Mouse (Mus musculus) monocyte, adult 5-6 weeks (primary cell): ENCODE data around the gene Pbld2. TPM values are rescaled to one million over a fixed set of nuclear protein-coding genes. Genes with fewer than 3 reads are reported as not detected.
"Not testable (repeated sequence)": the region's sequence is repeated elsewhere in the genome, so short reads cannot be mapped to it uniquely, and the experiment has no call there.

Experiments used
- ATAC-seq: fragments of 153-309, 156-312 bp; replicated peaks from 2 replicates; pipeline ENCODE4 v1.8.0; 2017; ENCODE audit warnings: mild to moderate bottlenecking; ENCODE audit not compliant: low TSS enrichment, insufficient number of reproducible peaks, severe bottlenecking, poor library complexity, low FRiP score
- total RNA-seq: library from RNA; stranded (forward); fragments of 200-1000, 200-491, 200-594 nt; gene quantifications from 3 replicates; pipeline ENCODE4 v1.2.3, GENCODE M21; 2017

The Pbld2 gene
- total RNA-seq, 1 experiment from 2014 or later, result not detected

DNA sequence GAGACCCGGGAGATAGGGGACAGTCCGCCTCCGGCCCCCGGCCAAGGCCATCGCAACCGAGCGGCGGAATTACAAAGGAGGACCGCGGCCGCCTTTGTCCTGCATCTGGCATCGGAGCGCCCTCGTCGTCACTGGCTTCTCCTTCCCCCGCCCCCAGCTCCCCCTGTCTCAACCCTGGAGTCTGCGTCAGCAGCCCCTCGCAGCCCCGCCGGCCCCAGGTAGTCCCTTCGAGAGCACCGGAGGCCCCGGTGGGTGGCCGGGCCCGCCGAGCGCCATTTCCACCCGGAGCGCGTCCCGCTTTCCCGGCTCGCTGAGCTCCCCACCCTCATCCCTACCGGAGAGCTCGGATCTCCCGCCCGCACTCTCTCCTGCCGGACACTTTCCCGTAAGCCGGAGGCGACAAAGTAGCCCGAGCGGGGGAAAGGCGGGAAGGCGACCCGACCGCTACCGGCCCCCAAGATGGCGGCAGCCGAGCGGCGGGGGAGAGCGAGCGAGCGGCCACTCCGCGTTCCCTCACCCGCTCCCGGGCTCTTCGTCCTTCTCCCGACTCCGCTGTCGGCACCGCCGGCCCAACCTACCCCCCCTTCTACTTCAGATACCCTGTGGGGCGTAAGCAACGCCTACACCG, 880 bp upstream of the Pbld2 start:
- ATAC-seq, result no peak; the same call in none of the 2 replicates

DNA sequence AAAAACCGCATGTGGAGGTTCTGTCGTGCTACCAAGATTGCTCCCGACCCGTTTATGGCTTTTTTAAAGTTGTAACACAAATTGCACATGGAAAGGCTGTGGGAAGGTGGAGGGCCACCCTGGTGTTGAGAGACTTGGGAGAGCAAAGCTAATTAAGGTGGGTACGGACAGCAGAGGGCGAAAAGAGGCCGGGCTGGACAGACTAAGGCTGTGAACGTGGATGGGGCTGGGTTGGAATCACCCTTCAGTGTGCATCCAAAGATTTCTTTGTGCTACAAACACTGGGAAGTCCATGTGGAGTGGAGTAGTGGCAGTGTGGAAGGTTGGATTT, 430 bp downstream of the Pbld2 start:
- ATAC-seq, result peak; percentile 10; the same call in 1 of the 2 replicates

DNA sequence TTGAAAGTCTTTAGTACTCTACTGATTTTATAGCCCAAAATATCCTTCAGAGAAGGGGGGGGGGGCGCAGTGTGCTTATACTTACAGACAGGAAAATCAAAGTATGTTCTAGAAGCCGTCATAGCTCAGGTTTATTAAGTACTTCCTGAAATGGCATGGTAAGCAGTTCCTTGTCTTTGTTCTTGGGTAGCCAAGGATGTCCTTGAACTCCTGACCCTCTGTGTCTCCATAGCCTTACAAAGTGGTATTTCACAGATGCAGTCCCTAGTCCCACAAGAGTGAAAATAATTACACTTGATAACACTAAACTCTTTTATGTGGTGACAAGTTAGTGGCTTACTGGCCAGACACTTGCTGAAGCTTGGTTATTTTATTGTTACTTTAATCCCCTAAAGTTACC, 901 bp downstream of the Pbld2 start:
- ATAC-seq, result no peak

DNA sequence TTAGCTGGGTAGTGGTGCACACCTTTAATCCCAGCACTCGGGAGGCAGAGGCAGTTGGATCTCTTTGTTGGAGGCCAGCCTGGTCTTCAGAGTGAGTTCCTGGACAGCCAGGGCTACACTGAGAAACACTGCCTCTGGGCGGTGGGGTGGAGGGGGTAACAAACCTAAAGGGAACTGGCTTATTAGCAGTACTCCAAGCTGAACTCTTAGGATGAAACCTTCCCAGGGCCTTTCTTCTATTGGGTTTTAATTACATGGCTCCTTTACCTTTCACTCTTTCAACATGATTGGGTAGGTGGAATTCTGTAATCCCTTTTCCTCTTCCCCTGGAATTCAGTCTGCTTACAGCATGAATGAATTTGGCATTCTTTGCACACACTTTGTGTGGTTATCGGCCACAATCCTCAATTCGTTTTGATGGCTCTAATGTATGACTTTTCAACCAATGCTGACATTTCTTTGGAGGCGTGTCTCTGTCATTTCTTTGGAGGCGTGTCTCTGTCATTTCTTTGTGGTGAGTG, 1.4 kb downstream of the Pbld2 start:
- ATAC-seq, result no peak

DNA sequence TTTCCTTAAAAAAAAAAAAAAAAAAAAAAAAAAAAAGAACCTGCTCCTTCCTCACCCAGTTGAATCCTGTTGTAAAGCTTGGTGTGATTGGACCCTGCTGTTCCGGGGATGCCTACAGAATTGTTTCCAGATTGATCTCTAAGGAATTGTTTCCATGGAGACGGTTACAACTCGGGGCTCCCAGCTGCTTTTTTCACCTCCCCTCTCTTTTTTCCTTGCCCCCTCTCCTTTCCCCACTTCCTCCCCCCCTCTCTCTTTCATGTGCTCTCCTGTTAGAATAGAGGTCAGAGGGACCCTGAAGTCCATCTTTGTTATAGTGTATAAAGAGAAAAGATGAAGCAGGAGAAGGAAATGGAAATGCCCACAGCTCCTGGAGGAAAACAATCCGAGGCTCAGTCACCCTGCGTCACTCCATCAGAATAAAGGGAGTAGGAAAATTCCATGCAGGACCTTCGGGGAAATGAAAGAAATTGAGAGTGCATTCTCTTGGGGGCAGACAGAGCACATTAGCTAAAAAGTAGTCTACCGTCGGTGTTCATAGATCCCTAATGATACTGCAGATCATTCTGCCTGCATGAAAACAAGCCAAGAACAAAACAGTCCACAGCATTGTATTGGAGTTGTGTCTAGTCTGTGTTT, 2.2 kb downstream of the Pbld2 start:
- ATAC-seq, result no peak

- no peak for ATAC-seq
Measured at GRCm38 (mm10) chr10:63026795-63027160, 2.7 kb downstream of the Pbld2 start.

- ATAC-seq, result no peak
Measured at GRCm38 (mm10) chr10:63027376-63028161, 3.5 kb downstream of the Pbld2 start.

DNA sequence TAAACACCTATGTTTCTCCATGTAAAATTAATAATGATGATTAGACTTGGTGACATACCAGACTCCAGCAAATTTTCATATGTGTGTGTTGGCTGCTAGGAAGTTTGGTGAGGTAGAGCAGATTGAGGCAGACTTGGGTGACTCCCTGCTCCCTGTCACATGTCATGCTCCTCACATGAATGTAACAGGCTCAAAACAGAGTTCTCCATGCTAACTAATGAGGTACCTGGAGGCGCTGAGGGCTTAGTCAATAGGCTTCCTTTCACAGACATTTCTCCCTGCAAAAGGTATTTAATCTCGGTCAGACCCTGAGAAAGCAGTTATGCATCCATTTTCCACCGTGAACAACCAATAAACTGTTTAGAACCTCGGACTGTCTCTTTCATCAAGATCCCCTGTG, 4.3 kb downstream of the Pbld2 start:
- no peak for ATAC-seq

GRCm38 (mm10) chr10:63032267-63032666, 8.2 kb downstream of the Pbld2 start:
- no peak for ATAC-seq

GRCm38 (mm10) chr10:63032956-63033355, 8.8 kb downstream of the Pbld2 start:
- ATAC-seq, result no peak

DNA sequence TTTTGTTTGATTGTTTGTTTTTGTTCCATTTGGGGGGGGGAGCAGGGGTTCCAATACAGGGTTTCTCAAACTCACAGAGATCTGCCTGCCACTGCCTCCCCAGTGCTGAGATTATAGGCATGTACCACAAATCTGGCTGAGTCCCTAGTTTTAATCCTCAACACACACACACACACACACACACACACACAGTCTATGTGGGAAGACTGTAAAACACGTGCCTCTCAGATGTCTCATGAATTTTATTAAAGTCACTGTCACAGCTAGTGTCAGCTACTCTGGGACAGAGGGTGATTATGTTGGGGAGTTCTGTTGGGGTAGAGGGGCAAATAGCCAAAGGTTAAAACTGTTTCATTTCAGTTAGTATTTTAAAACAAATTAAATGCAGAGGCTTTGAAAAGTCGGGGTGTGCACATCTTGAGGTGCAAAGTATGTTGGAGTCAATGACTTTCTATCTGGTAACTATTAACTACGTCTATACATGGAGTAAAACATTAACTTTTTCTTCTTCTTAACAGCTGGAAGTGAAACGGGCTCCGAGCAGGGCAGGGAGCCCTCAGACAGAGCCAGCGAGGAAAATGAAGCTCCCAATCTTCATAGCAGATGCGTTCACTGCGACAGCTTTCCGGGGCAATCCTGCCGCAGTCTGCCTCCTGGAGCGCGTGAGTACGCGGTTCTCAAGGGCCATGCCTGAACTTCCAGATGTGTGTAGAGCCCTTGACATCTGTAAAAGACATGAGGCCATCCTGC, 14.6 kb downstream of the Pbld2 start:
- no peak for ATAC-seq

DNA sequence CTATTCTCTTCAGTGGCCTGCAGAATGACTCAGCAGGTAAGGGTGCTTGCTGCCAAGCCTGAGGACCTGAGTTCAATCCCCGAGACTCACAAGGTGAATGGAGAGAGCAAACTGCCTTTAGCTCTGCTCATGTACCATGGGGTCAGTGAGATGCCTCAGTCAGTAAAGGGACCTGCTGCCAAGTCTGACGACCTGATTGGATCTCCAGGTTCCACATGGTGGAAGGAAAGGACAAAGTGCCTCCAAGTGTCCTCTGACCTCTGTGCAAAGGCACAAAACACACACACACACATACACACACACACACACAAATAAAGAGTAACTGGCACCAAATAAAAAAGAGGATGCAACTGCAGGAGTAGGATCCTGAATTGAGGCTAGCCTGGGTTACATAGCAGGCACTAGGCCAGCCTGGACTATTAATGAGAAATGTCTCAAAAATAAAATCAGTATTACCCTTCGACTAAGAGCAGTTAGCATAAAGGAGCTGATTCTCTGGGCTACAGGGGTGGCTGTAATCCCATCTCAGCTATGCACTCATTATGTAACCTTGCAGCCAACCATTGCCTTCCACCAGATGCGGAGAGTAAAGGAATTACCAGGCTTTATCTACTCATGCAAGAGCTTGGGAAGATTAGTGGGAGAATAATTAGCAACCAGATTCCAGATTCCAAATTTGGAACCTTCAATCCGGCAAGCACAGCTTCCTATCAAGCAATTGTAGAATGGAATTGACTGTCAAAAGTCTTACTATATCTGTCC, 15.9 kb downstream of the Pbld2 start:
- ATAC-seq, result no peak

DNA sequence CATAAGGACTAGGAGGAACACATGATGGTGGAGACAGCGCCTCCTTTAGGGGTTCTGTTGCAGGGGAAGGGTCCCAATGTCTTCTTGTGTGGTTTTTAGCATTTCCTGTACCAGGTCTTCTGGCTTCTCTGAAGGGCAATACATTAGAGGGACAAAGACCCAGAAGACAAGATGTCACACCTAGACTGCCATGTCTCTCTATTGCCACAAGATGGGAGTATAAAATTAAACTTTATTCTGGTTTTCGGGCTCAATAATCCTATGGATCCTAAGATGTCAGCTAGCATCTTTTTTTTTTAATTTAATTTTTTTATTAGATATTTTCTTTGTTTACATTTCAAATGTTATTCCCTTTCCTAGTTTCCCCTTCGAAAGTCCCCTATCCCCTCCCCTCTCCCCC, 19.0 kb downstream of the Pbld2 start:
- ATAC-seq, result no peak

GRCm38 (mm10) chr10:63047751-63048150, 23.6 kb downstream of the Pbld2 start:
- ATAC-seq, result no peak

- no peak for ATAC-seq
Measured at GRCm38 (mm10) chr10:63049106-63049505, 25.0 kb downstream of the Pbld2 start.

DNA sequence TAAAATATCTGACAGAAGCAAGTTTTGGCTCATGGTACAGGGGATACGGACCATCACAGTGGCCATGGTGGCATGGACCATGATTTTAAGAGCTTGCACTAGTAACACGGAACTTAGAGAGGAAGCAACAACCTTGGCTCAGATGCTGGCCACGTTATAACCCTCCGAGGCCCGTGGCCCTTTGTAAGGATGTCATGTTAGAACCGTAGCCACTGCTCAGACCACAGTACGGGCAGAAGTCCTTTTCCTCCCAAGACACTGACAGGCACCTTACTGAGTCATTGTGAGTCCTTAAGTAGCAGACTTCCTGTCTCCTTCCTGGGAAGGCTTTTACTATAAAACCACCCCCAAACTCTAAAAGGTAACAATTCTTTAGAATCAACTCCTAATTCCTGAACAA, 27.2 kb downstream of the Pbld2 start:
- ATAC-seq, result no peak

DNA sequence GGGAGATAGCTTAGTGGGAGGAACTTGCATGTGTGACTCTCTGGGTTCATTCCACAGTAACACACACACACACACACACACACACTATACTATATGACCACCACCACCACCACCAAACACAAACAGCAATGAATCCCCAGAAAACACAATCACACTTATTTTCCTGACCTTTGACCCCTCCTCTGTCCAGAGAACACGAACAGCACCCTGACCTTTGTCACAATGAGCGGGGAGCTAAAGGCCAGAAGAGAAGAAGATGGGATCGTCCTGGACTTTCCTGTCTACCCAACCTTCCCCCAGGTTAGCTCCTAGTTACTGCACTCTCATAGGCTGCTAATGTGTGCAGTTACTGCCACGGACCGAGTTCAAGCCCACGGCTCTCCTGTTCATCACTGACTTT, 27.9 kb downstream of the Pbld2 start:
- ATAC-seq, result no peak

- ATAC-seq, result no peak
Measured at GRCm38 (mm10) chr10:63053007-63053406, 28.9 kb downstream of the Pbld2 start.

- ATAC-seq, result not testable (repeated sequence)
Measured at GRCm38 (mm10) chr10:63054071-63054470, 30.0 kb downstream of the Pbld2 start.
